Mouse (Mus musculus): ENCODE measurements at regions not wholly inside any gene's neighbourhood (a gene's known extent, or its start where the extent isn't known, plus 50 kb on each side); places are given as distances from the start of the nearest gene placed in this dataset.

DNA sequence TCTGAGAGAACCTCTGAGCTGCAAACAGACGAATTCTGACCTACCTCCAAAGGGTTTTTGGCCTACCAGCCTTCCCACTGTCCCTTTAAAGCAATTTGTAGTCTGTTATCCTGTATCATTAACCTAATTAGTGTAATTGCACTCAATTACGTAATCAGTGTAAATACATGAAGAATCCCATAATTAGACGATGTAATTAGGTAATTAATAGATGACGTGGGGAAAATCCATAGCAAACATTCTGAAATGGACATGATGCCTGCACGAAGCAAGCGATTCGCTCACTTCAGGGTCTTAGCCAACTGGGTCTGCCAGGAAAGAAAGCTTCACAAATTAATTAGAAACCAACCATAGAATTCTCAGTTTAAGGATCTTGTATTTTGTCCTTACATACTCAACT is 55.4 kb upstream of the Pbx1 start:
- no peaks in the 10 kb centered on the region for H3K4me1 ChIP-seq (ENCODE audit: control insufficient read depth, insufficient read depth, low read length)
- TF ChIP-seq POLR2A (IDR thresholded peaks at IDR 0.05; ENCODE audit: borderline replicate concordance, low read depth, low read length): no peak
- TF ChIP-seq CTCF (IDR thresholded peaks at IDR 0.05; ENCODE audit: low read depth, low read length): no peak
- H3K4me3 ChIP-seq (ENCODE audit: insufficient read depth, low read length): no peak overlapping the region
- no peak overlapping the region for H3K27ac ChIP-seq (ENCODE audit: insufficient read depth, low read depth, low read length)

DNA sequence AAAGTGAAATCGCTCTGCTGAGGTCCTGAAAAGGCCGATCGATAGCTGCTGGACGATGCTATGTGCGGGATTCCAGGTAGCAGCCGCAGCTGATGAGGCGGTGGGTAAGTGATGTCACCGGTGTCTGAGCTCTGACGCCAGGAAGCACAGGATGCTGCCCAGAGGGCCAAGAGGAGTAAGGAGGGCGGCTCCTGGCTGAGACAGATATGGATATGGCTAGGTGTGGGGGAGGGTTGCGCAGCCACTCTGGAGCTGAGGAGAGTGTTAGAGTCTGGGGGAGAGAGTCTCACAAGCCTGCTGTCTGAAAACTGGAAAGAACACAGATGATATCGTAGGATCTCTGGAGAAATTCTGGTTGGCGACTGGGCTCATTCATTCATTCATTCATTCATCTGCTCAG is 51.6 kb upstream of the Pbx1 start:
- TF ChIP-seq CTCF (IDR thresholded peaks at IDR 0.05; ENCODE audit: low read depth, low read length) (no peak), POLR2A (IDR thresholded peaks at IDR 0.05; ENCODE audit: borderline replicate concordance, low read depth, low read length) (no peak)
- Histone ChIP-seq H3K4me1 (ENCODE audit: control insufficient read depth, insufficient read depth, low read length) (no peaks in the 10 kb centered on the region), H3K27ac (ENCODE audit: insufficient read depth, low read depth, low read length) (no peak overlapping the region), H3K4me3 (ENCODE audit: insufficient read depth, low read length) (no peak overlapping the region)
